Mouse (Mus musculus) thymus, adult 2 months (tissue): ENCODE results near the gene Cryba2. TPM values are rescaled to one million over a fixed set of nuclear protein-coding genes. Genes with fewer than 3 reads are reported as not detected.
A peak's percentile ranks its signal among the peaks of the same experiment; 100 is the strongest.

Experiments
- DNase-seq: peaks from one replicate; pipeline ENCODE4 v3.0.0; 2021
- H3K27ac ChIP-seq: fragments of 200-500 bp; 2 replicates; pipeline ENCODE4 v1.5.1; 2012; ENCODE audit warnings: low read length, control low read depth; ENCODE audit not compliant: control insufficient read depth, insufficient read depth
- H3K27me3 ChIP-seq: fragments of 200-500 bp; 2 replicates; pipeline ENCODE4 v1.6.1; 2012; ENCODE audit warnings: mild to moderate bottlenecking, low read length, moderate library complexity, mixed read lengths; ENCODE audit not compliant: control insufficient read depth, insufficient read depth
- H3K36me3 ChIP-seq: fragments of 200-500 bp; 2 replicates; pipeline ENCODE4 v1.6.1; 2012; ENCODE audit warnings: mild to moderate bottlenecking, low read length, moderate library complexity; ENCODE audit not compliant: control insufficient read depth, insufficient read depth
- H3K4me1 ChIP-seq: fragments of 200-500 bp; replicated peaks from 2 replicates; pipeline ENCODE4 v1.6.1; 2012; ENCODE audit warnings: low read length; ENCODE audit not compliant: control insufficient read depth, insufficient read depth
- H3K4me3 ChIP-seq: fragments of 200-500 bp; 2 replicates; pipeline ENCODE4 v1.5.1; 2012; ENCODE audit warnings: mild to moderate bottlenecking, low read length, control low read depth, moderate library complexity; ENCODE audit not compliant: control insufficient read depth, insufficient read depth
- CTCF ChIP-seq: fragments of 200-500 bp; IDR thresholded peaks from 2 replicates; pipeline ENCODE4 v1.5.1; 2012; ENCODE audit warnings: mild to moderate bottlenecking, control low read depth, low read length, moderate library complexity, borderline replicate concordance; ENCODE audit not compliant: control insufficient read depth, poor library complexity, insufficient read depth; ENCODE audit errors: extremely low read depth
- POLR2A ChIP-seq: fragments of 200-500 bp; IDR thresholded peaks from 2 replicates; pipeline ENCODE4 v1.6.1; 2012; ENCODE audit warnings: mild to moderate bottlenecking, low read length, control low read depth, moderate library complexity; ENCODE audit not compliant: control insufficient read depth, poor library complexity, insufficient read depth; ENCODE audit errors: extremely low read depth
- WGBS: fragments of 180-500 bp; shearing (Covaris S2); methylation state at CpG from one replicate; pipeline ENCODE4 v1.1.7; 2018; 5-methylcytosine and 5-hydroxymethylcytosine counted together
- polyA plus RNA-seq: library from polyadenylated mRNA; depleted of rRNA; stranded (reverse); fragments of >200 nt; gene quantifications from 2 replicates; pipeline ENCODE4 v1.2.3, GENCODE M21; 2012

The Cryba2 gene
- polyA plus RNA-seq, 1 experiment: 1.5 TPM

DNA sequence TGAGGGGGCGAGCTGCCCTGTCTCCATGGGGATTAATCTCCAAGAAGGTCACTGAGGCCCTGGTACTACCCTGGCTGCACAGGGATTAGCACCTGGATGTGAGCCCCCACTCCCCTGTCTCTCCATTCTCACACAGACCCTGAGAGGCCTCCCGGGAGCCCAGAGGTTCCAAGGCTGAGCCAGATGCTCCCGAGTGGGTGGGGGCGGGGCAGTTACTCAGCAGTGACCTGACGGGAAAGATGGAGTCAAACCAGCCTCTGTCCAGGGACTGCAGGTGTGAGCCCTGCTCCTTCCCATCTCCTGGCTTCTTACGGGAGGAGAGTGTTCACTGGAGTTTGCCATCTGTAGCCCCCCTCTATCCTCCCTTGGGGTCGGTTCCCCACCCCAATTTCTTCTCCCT is 5.0 kb upstream of the Cryba2 start:
- Histone ChIP-seq H3K27me3 (peaks cover 14% of the 10 kb centered on the region; the same call in 1 of the 2 replicates), H3K4me3 (no peak overlapping the region), H3K27ac (no peak overlapping the region), H3K4me1 (0 out of 2 replicates have a peak, but pooled peaks cover 5% of the 10 kb centered on the region), H3K36me3 (no peaks in the 10 kb centered on the region)
- TF ChIP-seq POLR2A (no peak), CTCF (no peak)
- DNase-seq: no peak
- WGBS: 36% methylated on average over 7 of the region's 7 CpGs

DNA sequence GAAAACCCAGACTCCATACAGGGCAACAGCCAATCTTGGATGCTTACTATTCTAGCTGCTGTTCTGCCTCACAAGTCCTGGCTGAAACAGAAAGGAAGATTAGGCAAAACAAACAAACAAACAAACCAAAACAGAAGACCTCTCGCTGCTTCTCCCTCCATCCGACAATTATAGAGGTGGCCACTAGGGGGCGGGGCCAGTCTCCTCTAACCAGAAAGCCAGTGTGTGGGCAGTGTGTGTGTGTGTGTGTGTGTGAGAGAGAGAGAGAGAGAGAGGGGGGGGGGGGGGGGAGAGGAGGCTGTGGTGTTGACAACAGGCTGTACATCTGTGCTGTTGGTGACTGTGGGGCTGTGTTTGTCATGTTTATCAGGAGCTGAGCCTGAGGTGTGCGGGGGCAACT is 2.0 kb upstream of the Cryba2 start:
- Histone ChIP-seq H3K27ac (no peak overlapping the region), H3K4me3 (no peak overlapping the region), H3K4me1 (no peaks in the 10 kb centered on the region), H3K27me3 (peaks cover 5% of the 10 kb centered on the region; the same call in 1 of the 2 replicates), H3K36me3 (no peaks in the 10 kb centered on the region)
- 20% methylated on average over 4 of the region's 4 CpGs for WGBS
- DNase-seq: peak; percentile 49
- TF ChIP-seq CTCF: peak; percentile 50; the same call in 1 of the 2 replicates
- no peak for TF ChIP-seq POLR2A

DNA sequence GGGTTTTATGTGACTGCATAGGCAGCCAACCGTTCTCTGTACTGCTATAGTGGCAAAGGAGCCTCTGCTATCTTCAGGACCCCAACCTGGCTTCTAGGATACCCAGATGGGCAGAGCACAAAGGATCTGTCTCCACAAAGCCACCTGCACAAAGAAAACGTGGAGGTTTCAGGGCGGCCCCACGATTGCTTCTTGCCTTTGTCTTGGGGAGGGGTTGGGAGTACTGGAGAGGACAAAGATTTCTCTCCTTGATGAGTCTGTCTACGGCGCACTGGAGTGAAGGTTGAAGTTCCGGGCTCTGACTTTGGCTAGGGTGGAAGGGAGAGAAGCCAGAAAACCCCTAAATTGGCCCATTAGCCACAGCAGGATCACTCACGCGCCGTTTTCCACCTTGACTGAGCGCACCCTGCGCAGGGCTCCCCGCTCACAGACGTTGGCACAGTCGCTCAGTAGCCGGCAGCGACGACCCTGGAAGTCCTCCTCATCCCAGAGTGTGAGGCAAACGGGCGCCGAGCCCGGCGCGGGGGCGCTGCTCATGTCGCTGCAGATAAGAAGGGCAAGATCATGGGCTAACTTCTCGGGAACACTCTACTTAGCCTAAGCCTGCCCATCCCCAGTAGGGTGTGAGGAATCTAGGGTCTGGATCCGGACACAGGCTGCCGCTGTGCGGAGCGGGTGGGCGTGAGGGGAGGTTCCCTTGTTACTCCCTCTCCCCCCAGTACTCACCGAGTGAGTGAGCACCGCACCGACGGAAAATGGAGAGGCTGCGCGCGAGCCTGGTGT is 401 bp downstream of the Cryba2 start:
- no peak for DNase-seq
- WGBS: 10% methylated on average over 39 of the region's 39 CpGs
- H3K4me3 ChIP-seq: no peak overlapping the region
- H3K4me1 ChIP-seq: no peaks in the 10 kb centered on the region
- no peaks in the 10 kb centered on the region; the same call in 1 of the 2 replicates for H3K27me3 ChIP-seq
- H3K27ac ChIP-seq: no peak overlapping the region
- H3K36me3 ChIP-seq: no peaks in the 10 kb centered on the region
- TF ChIP-seq CTCF (no peak), POLR2A (no peak)

GRCm38 (mm10) chr1:74891513-74891912 is 1.4 kb downstream of the Cryba2 start:
- Histone ChIP-seq H3K4me1 (no peaks in the 10 kb centered on the region), H3K4me3 (no peak overlapping the region), H3K27me3 (no peaks in the 10 kb centered on the region; the same call in 1 of the 2 replicates), H3K27ac (no peak overlapping the region), H3K36me3 (no peaks in the 10 kb centered on the region)
- 3% methylated on average over 8 of the region's 8 CpGs for WGBS
- TF ChIP-seq POLR2A (no peak), CTCF (no peak)
- peak; percentile 13 for DNase-seq

DNA sequence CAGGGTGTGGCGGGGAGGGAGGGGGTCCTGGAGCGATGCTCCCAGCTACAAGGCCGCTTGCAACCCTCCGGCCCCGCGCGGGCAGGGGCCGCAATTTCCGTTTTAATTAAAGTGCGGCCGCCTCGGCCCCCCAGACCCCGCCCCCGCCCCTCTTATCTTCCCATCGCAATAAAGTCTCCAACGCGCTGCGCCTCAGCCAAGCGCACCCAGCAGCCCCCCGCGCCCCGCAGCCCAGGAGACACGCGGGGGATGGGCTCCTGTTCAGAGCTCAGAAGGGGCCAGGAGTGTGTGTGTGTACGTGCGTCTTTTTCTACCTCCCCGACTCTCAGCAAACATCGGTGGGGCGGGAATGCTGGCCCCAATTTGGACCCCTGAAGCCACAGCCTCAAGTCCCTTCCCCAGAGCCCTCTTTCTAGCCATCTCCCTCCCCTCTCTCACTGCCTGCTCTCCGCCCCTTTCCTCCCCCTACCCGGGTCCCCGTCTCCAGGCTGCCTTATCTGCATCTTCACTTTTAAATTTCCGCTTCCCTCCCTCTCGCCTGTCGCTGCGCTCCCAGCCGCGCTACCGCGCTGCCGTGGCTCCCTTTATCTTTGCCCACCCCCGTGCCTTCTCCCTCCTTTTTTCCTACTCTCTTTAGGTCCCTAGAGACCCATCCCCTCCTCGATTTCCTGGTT is 7.4 kb downstream of the Cryba2 start, which contains the start of gene Fev:
Gene Fev, minus strand, starts transcription at position 51 of the 674 bp plus-strand sequence.
- Histone ChIP-seq H3K27ac (no peak within 1 kb of the TSS), H3K4me3 (no peak within 1 kb of the TSS), H3K27me3 (peaks cover 21% of the 10 kb centered on the region), H3K36me3 (no peaks in the 10 kb centered on the region), H3K4me1 (no peaks in the 10 kb centered on the region)
- WGBS: 2% methylated on average over 42 of the region's 43 CpGs
- DNase-seq: no peak
- TF ChIP-seq POLR2A (no peak), CTCF (no peak)

DNA sequence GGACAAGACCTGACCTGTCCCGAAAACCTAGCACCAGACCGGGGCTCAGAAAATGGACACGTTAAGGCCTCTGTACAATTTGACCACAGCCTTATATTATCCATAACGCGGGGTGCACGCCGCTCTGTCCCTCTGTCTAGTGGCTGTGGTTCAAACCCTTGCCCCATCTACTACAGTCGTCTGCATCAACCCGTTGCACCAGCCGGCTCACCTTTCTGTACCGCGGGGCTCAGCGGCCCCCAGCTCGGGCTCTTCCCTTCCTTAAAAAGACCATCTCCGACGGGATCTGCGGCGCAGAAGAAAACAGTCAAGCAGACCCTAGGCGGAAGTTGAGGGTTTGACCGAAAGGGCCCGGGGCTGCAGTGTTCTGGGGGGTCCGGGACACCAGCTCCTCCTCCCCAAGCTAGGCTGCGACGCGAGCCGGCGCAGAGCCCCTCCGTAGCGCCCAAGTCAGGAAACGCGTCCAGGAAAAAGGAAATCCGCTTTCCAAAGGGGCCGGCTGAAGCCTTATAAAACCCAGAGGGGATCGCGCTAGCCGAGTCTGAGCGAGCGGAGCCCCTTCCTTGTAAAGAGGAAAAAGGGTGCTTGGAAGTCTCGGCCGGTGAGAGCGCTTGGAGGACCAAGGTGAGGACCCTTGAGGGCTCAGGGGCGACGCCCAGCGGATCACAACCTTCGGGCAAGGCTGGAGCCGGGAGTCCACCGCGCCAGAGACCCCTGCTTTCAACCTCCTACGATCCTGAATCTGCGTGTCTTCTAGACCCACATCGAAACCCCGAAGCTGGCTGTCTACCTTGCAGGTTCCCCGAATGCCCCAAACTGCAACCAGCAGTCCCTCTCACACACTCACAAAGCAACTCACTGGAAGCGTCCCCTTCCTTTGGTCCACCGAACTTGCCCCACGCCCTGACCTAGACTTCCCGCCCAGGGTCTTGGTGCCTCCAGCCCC is 8.5 kb downstream of the Cryba2 start:
- no peaks in the 10 kb centered on the region for H3K36me3 ChIP-seq
- no peak for TF ChIP-seq CTCF
- TF ChIP-seq POLR2A: no peak
- no peaks in the 10 kb centered on the region for H3K4me1 ChIP-seq
- DNase-seq: no peak
- H3K27me3 ChIP-seq: peaks cover 21% of the 10 kb centered on the region
- no peak overlapping the region for H3K4me3 ChIP-seq
- 3% methylated on average over 57 of the region's 57 CpGs for WGBS
- no peak overlapping the region for H3K27ac ChIP-seq
